In the genomic region with DNA sequence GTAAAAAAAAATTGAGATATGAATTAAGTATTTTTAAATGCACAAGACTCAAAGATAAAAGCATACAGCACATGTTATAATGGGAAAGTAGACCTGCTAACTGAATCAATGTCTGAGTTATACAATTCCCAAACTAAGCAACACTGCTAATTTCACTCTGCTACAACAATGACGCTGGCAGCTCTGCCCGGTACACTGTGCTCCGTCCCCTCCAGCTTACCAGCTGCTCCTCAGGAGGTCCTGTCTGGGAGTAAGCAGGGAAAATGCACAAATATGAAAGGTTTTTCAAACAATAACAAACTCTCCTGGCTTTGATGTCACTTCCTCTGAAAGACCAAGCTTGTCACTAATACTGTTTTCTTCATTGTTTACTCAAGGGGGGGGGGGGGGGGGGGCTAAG, we compare ENCODE assay signal across 9 mouse cellular contexts.
"Had no signal": no experiment of that assay in that cellular context is flagged by ENCODE, and none has a peak within 500 bp of the region (broad histone marks: within the 10 kb centered on the region; RNA-seq: fewer than 3 reads in every experiment).

No protein-coding gene starts in this region.

- DNase-seq: kidney, adult 18-20 months; lung, adult 2 months; lung, postnatal 36 days; right cerebral cortex, postnatal 14 days; thymus, adult 2 months; thymus, postnatal 25 days had no signal

- ATAC-seq: intestine, embryonic 15.5 days; lung, postnatal 0 days; midbrain, embryonic 13.5 days had no signal
